Mouse (Mus musculus): Measurements from ENCODE around the gene Nup210l. TPM values are rescaled to one million over a fixed set of nuclear protein-coding genes. Genes with fewer than 3 reads are reported as not detected.
A peak's percentile ranks its signal among the peaks of the same experiment; 100 is the strongest.

Gene Nup210l
- polyA plus RNA-seq, 1 experiment from 2014 or later: 0.34 TPM

DNA sequence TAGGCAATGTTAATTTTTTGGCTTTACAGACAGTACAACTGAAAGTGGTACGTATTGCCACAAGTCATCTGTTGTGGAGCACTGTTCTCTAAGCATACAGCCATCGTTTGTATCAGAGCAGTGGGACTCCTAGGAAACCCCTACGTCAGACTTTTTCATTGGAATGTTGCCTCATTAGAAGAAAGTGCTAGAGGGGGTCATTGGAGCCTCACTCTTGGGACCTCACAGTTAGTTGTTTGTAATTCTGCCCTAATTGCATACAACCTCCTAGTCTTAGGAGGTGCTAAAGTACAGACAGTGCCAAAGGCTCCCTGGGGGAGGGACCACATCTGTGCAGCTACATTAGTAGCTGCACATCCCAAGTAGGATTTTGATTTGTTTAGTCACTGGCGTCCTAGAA, 90.8 kb downstream of the Nup210l start:
- no peaks in the 10 kb centered on the region for H3K27me3 ChIP-seq
- no peak overlapping the region for H3K9ac ChIP-seq
- H3K4me1 ChIP-seq: peaks cover 4% of the 10 kb centered on the region; the same call in 1 of the 2 replicates
- no peak overlapping the region for H3K4me3 ChIP-seq
- no peak overlapping the region for H3K27ac ChIP-seq
- H3K4me2 ChIP-seq (replicated peaks): no peak overlapping the region
- ATAC-seq (ENCODE audit: low FRiP score, low read depth): no peak
- WGBS: 24% methylated on average over 4 of the region's 4 CpGs
- no peaks in the 10 kb centered on the region for H3K9me3 ChIP-seq
- H3K36me3 ChIP-seq: no peaks in the 10 kb centered on the region

DNA sequence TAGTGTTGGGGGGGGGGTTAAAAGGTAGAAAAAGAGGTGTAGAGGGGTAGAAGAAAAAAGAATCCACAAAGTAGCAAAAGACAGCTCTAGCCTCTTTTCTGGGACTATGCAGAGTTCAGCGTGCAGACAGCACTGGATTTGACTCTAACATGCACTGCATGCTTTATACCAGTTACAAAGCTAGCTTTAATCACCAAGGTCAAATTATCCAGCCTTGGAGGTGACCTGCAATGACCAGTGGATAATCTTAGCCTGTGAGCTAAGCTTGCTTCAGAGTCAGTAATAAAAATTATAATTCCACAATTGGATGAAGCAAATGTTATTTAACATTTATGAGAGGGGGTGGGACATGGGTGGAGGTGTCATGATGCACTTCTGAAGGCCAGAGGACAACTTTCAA, 91.7 kb downstream of the Nup210l start:
- Histone ChIP-seq H3K4me2 (replicated peaks) (no peak overlapping the region), H3K4me3 (no peak overlapping the region), H3K4me1 (peaks cover 4% of the 10 kb centered on the region; the same call in 1 of the 2 replicates), H3K36me3 (no peaks in the 10 kb centered on the region), H3K27me3 (no peaks in the 10 kb centered on the region), H3K9ac (no peak overlapping the region), H3K27ac (no peak overlapping the region), H3K9me3 (no peaks in the 10 kb centered on the region)
- ATAC-seq (ENCODE audit: low FRiP score, low read depth): no peak
- WGBS: 70% methylated on average over 1 of the region's 1 CpGs

DNA sequence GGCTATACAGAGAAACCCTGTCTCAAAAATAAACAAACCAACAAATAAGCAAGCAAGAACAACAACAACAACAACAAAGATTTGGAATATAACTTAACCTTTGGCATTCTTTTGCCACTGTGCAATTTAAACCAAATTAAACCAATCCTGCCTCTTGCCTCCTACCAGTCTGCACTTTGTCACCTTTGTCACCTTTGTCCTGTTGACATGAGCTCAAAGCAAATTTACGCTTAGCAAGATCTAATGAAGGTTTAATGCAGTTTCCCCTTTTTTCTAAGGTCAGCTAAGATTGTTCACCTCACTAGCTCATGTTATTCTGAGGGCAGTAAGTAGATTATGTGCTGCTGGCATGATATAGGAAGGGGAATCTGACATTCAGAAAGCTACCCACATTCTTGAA, 93.6 kb downstream of the Nup210l start:
- ATAC-seq (ENCODE audit: low FRiP score, low read depth): no peak
- Histone ChIP-seq H3K9me3 (no peaks in the 10 kb centered on the region; the same call in 1 of the 2 replicates), H3K27me3 (no peaks in the 10 kb centered on the region), H3K4me2 (replicated peaks) (no peak overlapping the region), H3K36me3 (no peaks in the 10 kb centered on the region), H3K4me1 (peaks cover 4% of the 10 kb centered on the region; the same call in 1 of the 2 replicates), H3K9ac (no peak overlapping the region), H3K4me3 (no peak overlapping the region), H3K27ac (no peak overlapping the region)
- WGBS: 69% methylated on average over 1 of the region's 1 CpGs

DNA sequence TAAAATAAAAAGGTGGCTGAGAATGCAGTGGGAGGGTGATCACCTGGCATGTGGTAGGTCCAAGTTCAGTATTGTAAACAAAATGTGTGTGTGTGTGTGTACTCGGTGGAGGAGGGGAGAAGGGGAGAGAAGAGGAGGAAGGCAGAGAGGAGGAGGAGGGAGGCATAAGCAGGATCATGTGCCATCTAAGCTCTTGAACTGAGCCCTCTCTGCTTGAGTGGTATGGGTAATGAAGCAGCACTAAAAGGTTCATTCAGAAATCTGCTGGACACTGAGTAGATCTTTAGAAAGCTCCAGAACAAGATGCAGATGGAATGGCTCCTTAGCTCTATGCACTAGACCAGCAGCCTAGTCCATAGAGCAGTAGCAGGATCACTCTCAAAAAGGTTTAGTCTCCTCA, 99.0 kb downstream of the Nup210l start:
- Histone ChIP-seq H3K27ac (no peak overlapping the region), H3K27me3 (no peaks in the 10 kb centered on the region), H3K9ac (no peak overlapping the region), H3K4me2 (replicated peaks) (no peak overlapping the region), H3K36me3 (peaks cover 15% of the 10 kb centered on the region), H3K9me3 (no peaks in the 10 kb centered on the region; the same call in 1 of the 2 replicates), H3K4me3 (no peak overlapping the region), H3K4me1 (no peaks in the 10 kb centered on the region)
- ATAC-seq (ENCODE audit: low FRiP score, low read depth): no peak
- WGBS: 69% methylated on average over 1 of the region's 1 CpGs

DNA sequence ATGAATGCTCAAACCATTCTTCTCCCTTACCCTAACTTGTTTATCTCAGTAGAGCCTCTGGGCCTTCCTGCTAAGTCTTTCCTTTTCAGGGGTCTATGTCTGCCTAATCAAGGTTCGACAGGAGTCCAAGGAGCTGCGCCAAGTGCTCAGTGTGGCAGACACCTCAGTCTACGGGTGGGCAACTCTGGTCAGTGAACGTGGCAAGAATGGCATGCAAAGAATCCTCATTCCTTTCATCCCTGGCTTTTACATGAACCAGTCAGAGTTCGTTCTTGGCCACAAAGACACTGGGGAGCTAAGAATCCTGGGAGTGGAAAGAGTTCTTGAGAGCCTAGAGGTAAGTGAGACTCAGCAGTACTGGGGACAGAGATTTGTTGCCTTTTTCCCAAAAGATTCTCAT, 99.7 kb downstream of the Nup210l start:
- H3K4me2 ChIP-seq (replicated peaks): no peak overlapping the region
- ATAC-seq (ENCODE audit: low FRiP score, low read depth): no peak
- no peak overlapping the region for H3K9ac ChIP-seq
- H3K4me3 ChIP-seq: no peak overlapping the region
- H3K9me3 ChIP-seq: no peaks in the 10 kb centered on the region; the same call in 1 of the 2 replicates
- H3K36me3 ChIP-seq: peaks cover 22% of the 10 kb centered on the region
- H3K27me3 ChIP-seq: no peaks in the 10 kb centered on the region
- whole genome bisulfite sequencing: 76% methylated on average over 5 of the region's 5 CpGs
- no peak overlapping the region for H3K27ac ChIP-seq
- no peaks in the 10 kb centered on the region for H3K4me1 ChIP-seq

DNA sequence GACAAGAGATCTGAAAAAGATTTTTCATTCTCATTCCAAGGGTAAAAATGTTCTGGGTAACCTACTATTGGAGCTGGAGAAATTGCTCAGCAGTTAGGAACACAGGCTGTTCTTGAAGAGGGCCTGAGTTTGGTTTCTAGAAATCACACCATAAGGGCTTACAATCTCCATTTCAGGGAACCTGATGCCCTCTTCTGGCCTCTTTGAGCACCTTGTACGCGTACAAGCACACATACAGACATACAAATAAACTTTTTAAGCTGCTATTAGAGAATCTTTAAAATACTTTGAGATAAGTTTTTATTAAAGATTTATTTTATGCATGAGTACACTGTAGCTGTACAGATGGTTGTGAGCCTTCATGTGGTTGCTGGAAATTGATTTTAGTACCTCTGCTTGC, 100.7 kb downstream of the Nup210l start:
- H3K4me3 ChIP-seq: no peak overlapping the region
- no peak overlapping the region for H3K27ac ChIP-seq
- H3K4me1 ChIP-seq: no peaks in the 10 kb centered on the region
- no peak overlapping the region for H3K4me2 ChIP-seq (replicated peaks)
- peaks cover 32% of the 10 kb centered on the region for H3K36me3 ChIP-seq
- 92% methylated on average over 2 of the region's 2 CpGs for WGBS
- H3K9ac ChIP-seq: no peak overlapping the region
- ATAC-seq (ENCODE audit: low FRiP score, low read depth): no peak
- no peaks in the 10 kb centered on the region for H3K27me3 ChIP-seq
- H3K9me3 ChIP-seq: no peaks in the 10 kb centered on the region; the same call in 1 of the 2 replicates

DNA sequence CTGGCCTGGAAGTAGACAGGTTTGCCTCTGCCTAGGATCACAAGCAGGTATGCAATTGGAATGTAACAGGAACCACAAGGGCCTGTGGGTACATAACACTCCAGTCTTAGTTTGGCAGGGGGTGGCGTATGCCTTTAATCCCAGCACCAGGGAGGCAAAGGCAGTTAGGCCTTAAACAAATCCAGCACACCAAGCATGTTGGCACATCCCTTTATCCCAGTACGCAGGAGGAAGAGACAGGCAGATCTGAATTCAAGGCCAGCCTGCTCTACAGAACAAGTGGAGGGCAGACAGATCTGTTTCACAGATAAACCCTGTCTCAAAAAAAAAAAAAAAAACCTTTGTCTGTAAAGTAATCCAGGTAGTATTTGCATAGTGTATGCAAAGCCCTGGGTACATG, 104.7 kb downstream of the Nup210l start:
- Histone ChIP-seq H3K36me3 (peaks cover 62% of the 10 kb centered on the region), H3K9ac (no peak overlapping the region), H3K4me1 (peaks cover 18% of the 10 kb centered on the region), H3K27ac (no peak overlapping the region), H3K4me3 (no peak overlapping the region), H3K9me3 (no peaks in the 10 kb centered on the region), H3K4me2 (replicated peaks) (no peak overlapping the region), H3K27me3 (no peaks in the 10 kb centered on the region)
- 85% methylated on average over 2 of the region's 2 CpGs for WGBS
- ATAC-seq (ENCODE audit: low FRiP score, low read depth): no peak

DNA sequence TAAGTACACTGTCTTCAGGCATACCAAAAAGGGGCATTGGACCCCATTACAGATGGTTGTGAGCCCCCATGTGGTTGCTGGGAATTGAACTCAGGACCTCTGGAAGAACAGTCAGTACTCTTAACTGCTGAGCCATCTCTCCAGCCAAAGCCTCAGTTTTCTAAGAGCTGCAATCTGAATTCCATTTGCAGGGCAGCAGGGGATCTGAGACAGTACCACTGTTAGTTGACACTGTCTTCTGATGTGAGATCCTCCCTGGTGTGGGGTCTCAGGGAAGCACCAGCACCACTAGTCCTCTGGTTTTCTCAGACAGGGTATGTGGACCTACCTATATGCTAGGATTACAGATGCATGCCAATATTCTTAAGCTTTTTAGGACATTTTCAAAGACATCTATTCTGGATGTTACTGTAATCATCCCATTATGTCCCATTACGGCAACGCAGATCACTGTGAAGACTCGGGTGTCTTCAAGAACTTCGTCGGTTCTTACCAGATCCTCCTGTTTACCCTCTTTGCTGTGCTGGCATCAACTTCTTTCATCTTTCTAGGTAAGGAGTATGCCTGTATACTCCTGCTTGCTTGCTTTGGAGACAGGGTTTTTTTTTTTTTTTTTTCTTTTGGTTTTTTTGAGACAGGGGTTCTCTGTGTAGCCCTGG, 106.1 kb downstream of the Nup210l start:
- Histone ChIP-seq H3K4me2 (replicated peaks) (no peak overlapping the region), H3K4me1 (peaks cover 24% of the 10 kb centered on the region), H3K27me3 (no peaks in the 10 kb centered on the region), H3K9ac (no peak overlapping the region), H3K27ac (no peak overlapping the region), H3K36me3 (peaks cover 62% of the 10 kb centered on the region), H3K9me3 (no peaks in the 10 kb centered on the region), H3K4me3 (no peak overlapping the region)
- no peak for ATAC-seq (ENCODE audit: low FRiP score, low read depth)
- WGBS: 92% methylated on average over 5 of the region's 5 CpGs

DNA sequence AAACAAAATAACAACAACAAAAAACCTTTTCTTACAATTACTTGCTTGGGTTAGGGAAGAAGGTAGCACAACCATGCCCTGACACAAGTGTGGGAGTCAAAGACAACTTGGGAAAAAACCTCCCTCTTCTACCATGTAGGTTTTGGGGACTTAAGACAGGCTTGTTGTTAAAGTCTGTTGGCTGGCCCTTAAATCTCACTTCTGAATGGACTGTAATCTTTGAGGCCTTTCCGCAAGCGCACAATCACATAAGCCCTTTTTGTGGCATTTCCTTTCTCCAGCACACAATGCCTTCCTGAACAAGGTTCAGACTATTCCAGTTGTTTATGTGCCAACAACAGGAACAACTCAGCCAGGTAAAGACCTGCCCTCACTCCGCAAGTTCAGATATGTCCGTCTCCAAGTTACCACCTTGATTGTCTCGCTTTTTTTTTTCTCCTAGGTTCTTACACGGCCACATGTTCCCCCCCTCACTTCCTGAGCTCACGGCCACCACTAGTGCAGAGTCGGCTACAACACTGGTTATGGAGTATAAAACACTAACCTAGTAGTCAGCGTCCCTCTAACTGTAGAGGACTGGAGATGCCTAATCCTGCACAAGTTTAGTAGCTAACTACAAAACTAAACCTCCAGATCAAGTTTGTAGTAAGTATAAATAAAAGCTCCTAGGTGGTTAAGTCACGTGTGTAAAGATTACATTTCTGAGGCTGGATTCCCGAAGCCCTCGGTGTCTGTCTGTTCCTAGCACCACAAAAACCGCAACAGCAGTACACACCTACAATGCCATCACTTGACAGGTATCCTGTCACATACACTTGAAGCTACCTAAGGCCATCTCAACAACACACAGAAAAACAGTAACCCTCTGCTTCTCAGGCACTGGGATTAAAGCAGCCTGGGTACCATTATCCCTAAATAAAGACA, 107.8 kb downstream of the Nup210l start:
- H3K4me3 ChIP-seq: peak overlapping the region; percentile 86
- no peak overlapping the region for H3K27ac ChIP-seq
- peak overlapping the region; percentile 95 for H3K4me2 ChIP-seq (replicated peaks)
- peaks cover 57% of the 10 kb centered on the region for H3K36me3 ChIP-seq
- H3K9me3 ChIP-seq: no peaks in the 10 kb centered on the region
- H3K9ac ChIP-seq: peak overlapping the region; percentile 55
- H3K27me3 ChIP-seq: no peaks in the 10 kb centered on the region
- WGBS: 80% methylated on average over 13 of the region's 13 CpGs
- no peak for ATAC-seq (ENCODE audit: low FRiP score, low read depth)
- peaks cover 26% of the 10 kb centered on the region for H3K4me1 ChIP-seq

DNA sequence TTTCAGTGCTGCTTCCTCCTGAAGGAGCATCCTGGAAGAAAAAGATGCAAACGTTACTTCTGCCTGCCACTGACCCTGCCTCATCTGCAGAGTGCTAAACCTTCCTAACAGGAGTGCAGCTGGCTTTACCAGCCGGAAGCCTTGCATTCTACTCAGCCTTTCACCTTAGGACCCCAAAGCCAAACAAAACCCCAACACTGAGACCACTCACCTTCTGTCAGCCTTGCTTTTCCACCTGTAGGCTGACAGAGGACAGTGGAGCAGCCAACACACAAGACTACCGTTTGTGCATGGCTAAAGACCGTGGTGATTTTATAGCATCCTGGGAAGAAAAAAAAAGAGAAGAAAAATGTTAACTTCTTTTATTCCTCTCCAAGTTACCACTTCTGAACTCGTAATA, 108.8 kb downstream of the Nup210l start:
- no peak for ATAC-seq (ENCODE audit: low FRiP score, low read depth)
- H3K4me2 ChIP-seq (replicated peaks): peak overlapping the region; percentile 95
- peak overlapping the region; percentile 91 for H3K9ac ChIP-seq
- peak overlapping the region; percentile 86 for H3K4me3 ChIP-seq
- peaks cover 49% of the 10 kb centered on the region for H3K36me3 ChIP-seq
- H3K9me3 ChIP-seq: no peaks in the 10 kb centered on the region
- peaks cover 26% of the 10 kb centered on the region for H3K4me1 ChIP-seq
- H3K27me3 ChIP-seq: no peaks in the 10 kb centered on the region
- no peak overlapping the region for H3K27ac ChIP-seq
- WGBS: 15% methylated on average over 5 of the region's 5 CpGs

DNA sequence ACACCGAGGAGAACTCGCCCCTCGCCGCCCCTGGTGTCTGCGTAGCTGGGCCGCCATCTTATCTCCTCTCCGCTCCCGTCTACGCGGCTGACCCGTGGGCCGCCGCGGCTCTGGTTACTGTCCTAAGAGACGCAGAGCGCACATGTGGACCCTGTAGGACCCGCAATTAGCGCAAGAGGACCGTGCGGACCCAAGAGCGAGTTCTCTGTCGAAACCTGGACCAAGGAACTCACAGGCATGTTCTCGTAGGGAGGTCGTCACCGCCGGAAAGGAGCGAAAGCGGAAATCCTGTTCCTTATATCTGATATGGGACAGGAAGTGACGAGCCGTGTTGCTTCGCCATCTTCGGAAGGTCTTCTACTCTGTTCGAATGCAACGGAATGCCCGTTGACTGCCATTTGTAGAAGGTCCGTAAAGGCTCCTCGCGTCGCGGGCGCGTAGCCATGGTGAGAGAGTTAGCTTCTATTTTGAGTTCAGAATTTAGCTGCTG, 109.5 kb downstream of the Nup210l start, which contains the start of the genes Rps27 and Rab13:
TSS of gene Rps27 (minus strand) at position 275 of the 490 bp plus-strand sequence.
TSS of gene Rab13 (plus strand) at position 319 of the 490 bp plus-strand sequence.
- H3K9ac ChIP-seq: peak within 1 kb of the TSS; percentile 91
- peaks cover 26% of the 10 kb centered on the region for H3K4me1 ChIP-seq
- peak within 1 kb of the TSS; percentile 95 for H3K4me2 ChIP-seq (replicated peaks)
- ATAC-seq (ENCODE audit: low FRiP score, low read depth): peak; percentile 95
- H3K9me3 ChIP-seq: no peaks in the 10 kb centered on the region
- peak within 1 kb of the TSS; percentile 85; the same call in 1 of the 2 replicates for H3K27ac ChIP-seq
- no peaks in the 10 kb centered on the region for H3K27me3 ChIP-seq
- H3K4me3 ChIP-seq: peak within 1 kb of the TSS; percentile 86
- under 1% methylated on average over 42 of the region's 42 CpGs for WGBS
- H3K36me3 ChIP-seq: peaks cover 42% of the 10 kb centered on the region
